Mouse (Mus musculus): ENCODE measurements around the gene Gimap3. TPM values are rescaled to one million over a fixed set of nuclear protein-coding genes. Genes with fewer than 3 reads are reported as not detected.

Gene Gimap3
- polyA plus RNA-seq (2014; fragmentation: Nextera tagmentation; extraction: Ambion mirVana) = not detected in 2 replicates

DNA sequence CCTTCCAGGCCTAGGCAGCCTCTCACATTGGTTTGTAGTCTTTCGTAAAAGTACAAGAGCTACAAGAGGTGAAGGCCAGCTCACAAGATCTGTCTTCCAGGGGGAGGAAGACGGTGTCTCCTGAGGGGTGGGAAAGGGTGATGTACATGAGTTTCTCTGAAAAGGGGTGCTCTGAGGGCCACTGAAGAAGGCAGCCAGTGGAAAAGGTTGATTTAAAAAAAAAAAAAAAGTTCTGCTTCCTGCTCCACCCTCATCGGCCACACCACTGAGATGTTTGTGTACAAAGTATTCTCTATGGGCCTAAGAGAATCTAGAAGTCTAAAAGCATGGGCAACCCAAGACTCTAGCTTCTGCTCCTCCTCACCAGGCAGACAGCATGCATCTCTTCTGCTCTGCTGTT lies at the start of gene Gimap3:
Gene Gimap3, minus strand, starts transcription at position 156 of the 400 bp plus-strand sequence.
- Histone ChIP-seq H3K27me3 (ENCODE audit: control insufficient read depth, insufficient read depth, low read length) (no peaks in the 10 kb centered on the region), H3K9me3 (ENCODE audit: control insufficient read depth, low read length) (no peaks in the 10 kb centered on the region), H3K27ac (ENCODE audit: low read depth, low read length) (no peak within 1 kb of the TSS), H3K4me2 (replicated peaks; ENCODE audit: low read depth, low read length) (no peak within 1 kb of the TSS), H3K9ac (ENCODE audit: low read depth, low read length) (no peak within 1 kb of the TSS), H3K4me1 (ENCODE audit: control insufficient read depth, insufficient read depth, low read length) (no peaks in the 10 kb centered on the region), H3K36me3 (ENCODE audit: control insufficient read depth, insufficient read depth, low read length) (no peaks in the 10 kb centered on the region), H3K4me3 (ENCODE audit: low read length) (no peak within 1 kb of the TSS)
- 83% methylated on average over 3 of the region's 3 CpGs for WGBS
- no peak for ATAC-seq (ENCODE audit: low FRiP score, low TSS enrichment)

DNA sequence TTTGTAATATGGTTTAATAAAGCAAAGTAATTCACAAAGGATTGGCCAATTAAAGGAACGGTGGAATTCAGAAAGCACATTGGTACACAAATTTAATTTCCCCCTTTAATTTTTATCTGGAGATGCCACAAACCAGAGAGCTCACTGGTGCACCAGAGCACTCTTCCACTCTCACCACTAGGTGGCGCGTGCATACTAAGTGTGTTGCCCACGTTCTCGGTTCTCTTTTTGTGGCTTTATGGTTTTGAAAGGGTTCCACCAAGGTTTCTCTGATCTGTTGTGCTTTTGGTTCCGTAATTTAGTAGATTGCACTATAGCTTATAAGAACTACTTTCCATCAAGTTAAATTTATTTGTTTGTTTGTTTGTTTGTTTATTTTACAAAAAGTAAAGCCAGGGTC lies 47.2 kb upstream of the Gimap3 start:
- WGBS = 5% methylated on average over 6 of the region's 6 CpGs
- no peak overlapping the region for H3K4me2 ChIP-seq (replicated peaks; ENCODE audit: low read depth, low read length)
- no peak overlapping the region for H3K27ac ChIP-seq (ENCODE audit: low read depth, low read length)
- no peak overlapping the region for H3K4me3 ChIP-seq (ENCODE audit: low read length)
- no peaks in the 10 kb centered on the region for H3K4me1 ChIP-seq (ENCODE audit: control insufficient read depth, insufficient read depth, low read length)
- no peak overlapping the region for H3K9ac ChIP-seq (ENCODE audit: low read depth, low read length)
- peaks cover 4% of the 10 kb centered on the region; the same call in 1 of the 2 replicates for H3K9me3 ChIP-seq (ENCODE audit: control insufficient read depth, low read length)
- no peaks in the 10 kb centered on the region for H3K36me3 ChIP-seq (ENCODE audit: control insufficient read depth, insufficient read depth, low read length)
- ATAC-seq (ENCODE audit: low FRiP score, low TSS enrichment) = no peak
- H3K27me3 ChIP-seq (ENCODE audit: control insufficient read depth, insufficient read depth, low read length) = no peaks in the 10 kb centered on the region

- Histone ChIP-seq H3K9ac (ENCODE audit: low read depth, low read length) (no peak overlapping the region), H3K9me3 (ENCODE audit: control insufficient read depth, low read length) (peaks cover 4% of the 10 kb centered on the region; the same call in 1 of the 2 replicates), H3K27me3 (ENCODE audit: control insufficient read depth, insufficient read depth, low read length) (no peaks in the 10 kb centered on the region), H3K27ac (ENCODE audit: low read depth, low read length) (no peak overlapping the region), H3K4me3 (ENCODE audit: low read length) (no peak overlapping the region), H3K4me2 (replicated peaks; ENCODE audit: low read depth, low read length) (no peak overlapping the region), H3K36me3 (ENCODE audit: control insufficient read depth, insufficient read depth, low read length) (no peaks in the 10 kb centered on the region), H3K4me1 (ENCODE audit: control insufficient read depth, insufficient read depth, low read length) (no peaks in the 10 kb centered on the region)
- no peak for ATAC-seq (ENCODE audit: low FRiP score, low TSS enrichment)
Measured at GRCm38 (mm10) chr6:48815013-48815412, 44.4 kb upstream of the Gimap3 start.

GRCm38 (mm10) chr6:48809494-48810219 lies 39.0 kb upstream of the Gimap3 start:
- no peaks in the 10 kb centered on the region for H3K9me3 ChIP-seq (ENCODE audit: control insufficient read depth, low read length)
- ATAC-seq (ENCODE audit: low FRiP score, low TSS enrichment) = no peak
- no peak overlapping the region for H3K4me3 ChIP-seq (ENCODE audit: low read length)
- no peak overlapping the region for H3K9ac ChIP-seq (ENCODE audit: low read depth, low read length)
- no peak overlapping the region for H3K27ac ChIP-seq (ENCODE audit: low read depth, low read length)
- no peaks in the 10 kb centered on the region for H3K36me3 ChIP-seq (ENCODE audit: control insufficient read depth, insufficient read depth, low read length)
- no peaks in the 10 kb centered on the region for H3K4me1 ChIP-seq (ENCODE audit: control insufficient read depth, insufficient read depth, low read length)
- 76% methylated on average over 3 of the region's 3 CpGs for WGBS
- no peak overlapping the region for H3K4me2 ChIP-seq (replicated peaks; ENCODE audit: low read depth, low read length)
- no peaks in the 10 kb centered on the region for H3K27me3 ChIP-seq (ENCODE audit: control insufficient read depth, insufficient read depth, low read length)

- Histone ChIP-seq H3K9me3 (ENCODE audit: control insufficient read depth, low read length) (no peaks in the 10 kb centered on the region), H3K4me3 (ENCODE audit: low read length) (no peak overlapping the region), H3K4me1 (ENCODE audit: control insufficient read depth, insufficient read depth, low read length) (no peaks in the 10 kb centered on the region), H3K9ac (ENCODE audit: low read depth, low read length) (no peak overlapping the region), H3K36me3 (ENCODE audit: control insufficient read depth, insufficient read depth, low read length) (no peaks in the 10 kb centered on the region), H3K27me3 (ENCODE audit: control insufficient read depth, insufficient read depth, low read length) (no peaks in the 10 kb centered on the region), H3K4me2 (replicated peaks; ENCODE audit: low read depth, low read length) (no peak overlapping the region), H3K27ac (ENCODE audit: low read depth, low read length) (no peak overlapping the region)
- ATAC-seq (ENCODE audit: low FRiP score, low TSS enrichment) = no peak
- WGBS = 89% methylated on average over 3 of the region's 3 CpGs
Measured at GRCm38 (mm10) chr6:48806746-48807145, 36.1 kb upstream of the Gimap3 start.

DNA sequence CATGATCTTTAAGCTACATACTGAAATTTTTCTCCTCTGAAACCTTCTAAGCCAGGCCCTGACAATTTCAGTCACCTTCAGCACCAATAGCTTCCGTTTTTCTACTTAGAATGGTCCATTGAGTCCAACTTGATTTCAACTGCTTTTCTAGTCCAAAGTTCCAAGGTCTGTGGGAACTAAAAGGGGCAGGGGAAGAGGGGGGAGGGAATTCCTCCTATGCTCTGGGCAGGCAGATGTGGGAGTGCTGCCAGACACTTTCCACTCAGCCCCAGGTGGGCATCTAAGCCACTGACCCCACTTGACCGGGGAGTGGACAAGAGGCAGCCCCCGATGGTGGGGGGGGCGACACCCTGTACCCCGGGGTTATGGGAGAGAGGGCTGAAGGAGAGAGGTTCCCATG lies 33.7 kb upstream of the Gimap3 start:
- WGBS = 81% methylated on average over 5 of the region's 5 CpGs
- Histone ChIP-seq H3K4me2 (replicated peaks; ENCODE audit: low read depth, low read length) (no peak overlapping the region), H3K4me3 (ENCODE audit: low read length) (no peak overlapping the region), H3K4me1 (ENCODE audit: control insufficient read depth, insufficient read depth, low read length) (no peaks in the 10 kb centered on the region), H3K27ac (ENCODE audit: low read depth, low read length) (no peak overlapping the region), H3K9me3 (ENCODE audit: control insufficient read depth, low read length) (no peaks in the 10 kb centered on the region), H3K27me3 (ENCODE audit: control insufficient read depth, insufficient read depth, low read length) (no peaks in the 10 kb centered on the region), H3K36me3 (ENCODE audit: control insufficient read depth, insufficient read depth, low read length) (no peaks in the 10 kb centered on the region), H3K9ac (ENCODE audit: low read depth, low read length) (no peak overlapping the region)
- ATAC-seq (ENCODE audit: low FRiP score, low TSS enrichment) = no peak

- Histone ChIP-seq H3K4me2 (replicated peaks; ENCODE audit: low read depth, low read length) (no peak overlapping the region), H3K4me1 (ENCODE audit: control insufficient read depth, insufficient read depth, low read length) (no peaks in the 10 kb centered on the region), H3K4me3 (ENCODE audit: low read length) (no peak overlapping the region), H3K27ac (ENCODE audit: low read depth, low read length) (no peak overlapping the region), H3K9ac (ENCODE audit: low read depth, low read length) (no peak overlapping the region), H3K9me3 (ENCODE audit: control insufficient read depth, low read length) (no peaks in the 10 kb centered on the region), H3K27me3 (ENCODE audit: control insufficient read depth, insufficient read depth, low read length) (no peaks in the 10 kb centered on the region), H3K36me3 (ENCODE audit: control insufficient read depth, insufficient read depth, low read length) (no peaks in the 10 kb centered on the region)
- ATAC-seq (ENCODE audit: low FRiP score, low TSS enrichment) = no peak
Measured at GRCm38 (mm10) chr6:48803406-48804051, 32.9 kb upstream of the Gimap3 start.

DNA sequence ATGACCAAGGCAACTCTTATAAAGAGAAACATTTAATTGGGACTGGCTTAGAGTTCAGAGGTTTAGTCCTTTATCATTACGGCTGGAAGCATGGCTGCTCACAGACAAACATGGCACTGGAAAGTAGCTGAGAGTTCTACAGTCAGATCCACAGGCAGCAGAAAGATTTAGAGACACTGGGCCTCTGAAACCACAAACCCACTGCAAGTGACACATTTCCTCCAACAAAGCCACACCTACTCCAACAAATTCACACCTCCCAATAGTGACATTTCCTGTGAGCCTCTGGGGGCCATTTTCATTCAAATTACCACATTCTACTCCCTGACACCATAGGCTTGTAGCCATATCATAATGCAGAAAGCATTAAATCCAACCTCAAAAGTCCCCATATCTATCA lies 31.2 kb upstream of the Gimap3 start:
- no peak overlapping the region for H3K27ac ChIP-seq (ENCODE audit: low read depth, low read length)

GRCm38 (mm10) chr6:48787867-48788266 lies 17.2 kb upstream of the Gimap3 start:
- Histone ChIP-seq H3K9ac (ENCODE audit: low read depth, low read length) (no peak overlapping the region), H3K4me1 (ENCODE audit: control insufficient read depth, insufficient read depth, low read length) (no peaks in the 10 kb centered on the region), H3K4me2 (replicated peaks; ENCODE audit: low read depth, low read length) (no peak overlapping the region), H3K9me3 (ENCODE audit: control insufficient read depth, low read length) (no peaks in the 10 kb centered on the region), H3K4me3 (ENCODE audit: low read length) (no peak overlapping the region), H3K27ac (ENCODE audit: low read depth, low read length) (no peak overlapping the region), H3K36me3 (ENCODE audit: control insufficient read depth, insufficient read depth, low read length) (no peaks in the 10 kb centered on the region), H3K27me3 (ENCODE audit: control insufficient read depth, insufficient read depth, low read length) (no peaks in the 10 kb centered on the region)
- ATAC-seq (ENCODE audit: low FRiP score, low TSS enrichment) = no peak
- WGBS = 81% methylated on average over 2 of the region's 2 CpGs

More for the DNA sequence above, 31.2 kb upstream of the Gimap3 start:
- H3K4me3 ChIP-seq (ENCODE audit: low read length) = no peak overlapping the region
- no peaks in the 10 kb centered on the region for H3K36me3 ChIP-seq (ENCODE audit: control insufficient read depth, insufficient read depth, low read length)
- H3K9me3 ChIP-seq (ENCODE audit: control insufficient read depth, low read length) = no peaks in the 10 kb centered on the region
- H3K4me1 ChIP-seq (ENCODE audit: control insufficient read depth, insufficient read depth, low read length) = no peaks in the 10 kb centered on the region
- H3K9ac ChIP-seq (ENCODE audit: low read depth, low read length) = no peak overlapping the region
- no peak overlapping the region for H3K4me2 ChIP-seq (replicated peaks; ENCODE audit: low read depth, low read length)
- 70% methylated on average over 1 of the region's 1 CpGs for WGBS
- no peaks in the 10 kb centered on the region for H3K27me3 ChIP-seq (ENCODE audit: control insufficient read depth, insufficient read depth, low read length)
- ATAC-seq (ENCODE audit: low FRiP score, low TSS enrichment) = no peak

Measured in kidney, embryonic 14.5 days (tissue).